Mouse (Mus musculus) kidney, embryonic 16.5 days (tissue): ENCODE data around the gene Btbd2. TPM values are rescaled to one million over a fixed set of nuclear protein-coding genes. Genes with fewer than 3 reads are reported as not detected.

Source experiments
- ATAC-seq: fragments of 200-750 bp; cut with Nextera tagmentation; 2 replicates; pipeline ENCODE4 v1.8.0; 2017; ENCODE audit warnings: moderate TSS enrichment; ENCODE audit not compliant: low FRiP score, low TSS enrichment
- H3K27ac ChIP-seq: fragments of 300-500 bp; sonication (generic); 2 replicates; pipeline ENCODE4 v1.5.1; 2014; ENCODE audit warnings: low read length
- H3K27me3 ChIP-seq: fragments of 300-500 bp; sonication (generic); 2 replicates; pipeline ENCODE4 v1.6.1; 2014; ENCODE audit warnings: low read length, control low read depth, mixed read lengths; ENCODE audit not compliant: insufficient read depth
- H3K36me3 ChIP-seq: fragments of 300-500 bp; sonication (generic); 2 replicates; pipeline ENCODE4 v1.6.1; 2014; ENCODE audit warnings: low read length, control low read depth, mixed read lengths; ENCODE audit not compliant: insufficient read depth
- H3K4me1 ChIP-seq: fragments of 300-500 bp; sonication (generic); 2 replicates; pipeline ENCODE4 v1.6.1; 2014; ENCODE audit warnings: low read length, control low read depth, mixed read lengths; ENCODE audit not compliant: insufficient read depth
- H3K4me2 ChIP-seq: fragments of 300-500 bp; sonication (generic); replicated peaks from 2 replicates; pipeline ENCODE4 v1.6.1; 2014; ENCODE audit warnings: low read depth, low read length
- H3K4me3 ChIP-seq: fragments of 300-500 bp; sonication (generic); 2 replicates; pipeline ENCODE4 v1.5.1; 2014; ENCODE audit warnings: mild to moderate bottlenecking, low read length
- H3K9ac ChIP-seq: fragments of 300-500 bp; sonication (generic); replicated peaks from 2 replicates; pipeline ENCODE4 v1.6.1; 2014; ENCODE audit warnings: low read length
- H3K9me3 ChIP-seq: fragments of 300-500 bp; sonication (generic); 2 replicates; pipeline ENCODE4 v1.6.1; 2016; ENCODE audit warnings: low read length, control low read depth
- WGBS: fragments of 180-500 bp; shearing (Covaris S2); extraction: QIAGEN DNeasy Blood & Tissue Kit; methylation state at CpG from one replicate; pipeline ENCODE4 v1.1.7; 2014; 5-methylcytosine and 5-hydroxymethylcytosine counted together
- polyA plus RNA-seq: library from polyadenylated mRNA; unstranded; fragments of >200 nt; fragmentation: Nextera tagmentation; extraction: Ambion mirVana; gene quantifications from 2 replicates; pipeline ENCODE4 v1.2.1, GENCODE M21; 2015

Btbd2 gene
- 21.0 and 74.8 TPM in 2 replicates for polyA plus RNA-seq

GRCm38 (mm10) chr10:80656863-80657623 lies at the start of gene Btbd2:
Gene Btbd2 (minus strand): TSS chr10:80657071.
- ATAC-seq: peak; percentile 60

GRCm38 (mm10) chr10:80705479-80705878 lies 48.6 kb upstream of the Btbd2 start:
- Histone ChIP-seq H3K9me3 (no peaks in the 10 kb centered on the region), H3K9ac (no peak overlapping the region), H3K4me2 (no peak overlapping the region), H3K36me3 (peaks cover 49% of the 10 kb centered on the region), H3K4me1 (peaks cover 20% of the 10 kb centered on the region), H3K27me3 (no peaks in the 10 kb centered on the region), H3K4me3 (no peak overlapping the region), H3K27ac (no peak overlapping the region)
- no peak for ATAC-seq
- WGBS: 77% methylated on average over 3 of the region's 3 CpGs

More at GRCm38 (mm10) chr10:80656863-80657623, at the start of gene Btbd2:
- Histone ChIP-seq H3K27ac (peak within 1 kb of the TSS; percentile 95), H3K4me1 (peaks cover 34% of the 10 kb centered on the region), H3K4me2 (peak within 1 kb of the TSS; percentile 96), H3K9ac (peak within 1 kb of the TSS; percentile 95), H3K36me3 (no peaks in the 10 kb centered on the region), H3K9me3 (no peaks in the 10 kb centered on the region), H3K27me3 (no peaks in the 10 kb centered on the region), H3K4me3 (peak within 1 kb of the TSS; percentile 91)
- WGBS: 21% methylated on average over 15 of the region's 15 CpGs

GRCm38 (mm10) chr10:80705033-80705432 lies 48.2 kb upstream of the Btbd2 start:
- H3K9ac ChIP-seq: no peak overlapping the region
- no peaks in the 10 kb centered on the region for H3K27me3 ChIP-seq
- no peak overlapping the region for H3K27ac ChIP-seq
- H3K4me3 ChIP-seq: no peak overlapping the region
- 65% methylated on average over 3 of the region's 3 CpGs for WGBS
- H3K4me2 ChIP-seq: no peak overlapping the region
- H3K4me1 ChIP-seq: peaks cover 24% of the 10 kb centered on the region
- ATAC-seq: no peak
- H3K9me3 ChIP-seq: no peaks in the 10 kb centered on the region
- peaks cover 44% of the 10 kb centered on the region for H3K36me3 ChIP-seq

- Histone ChIP-seq H3K4me3 (no peak overlapping the region), H3K4me1 (peaks cover 29% of the 10 kb centered on the region), H3K4me2 (no peak overlapping the region), H3K9ac (no peak overlapping the region), H3K36me3 (peaks cover 38% of the 10 kb centered on the region), H3K27ac (no peak overlapping the region), H3K27me3 (no peaks in the 10 kb centered on the region), H3K9me3 (no peaks in the 10 kb centered on the region)
- no peak for ATAC-seq
- 87% methylated on average over 5 of the region's 5 CpGs for WGBS
These were observed 47.5 kb upstream of the Btbd2 start for GRCm38 (mm10) chr10:80704418-80704817.

GRCm38 (mm10) chr10:80703643-80704042 lies 46.8 kb upstream of the Btbd2 start:
- no peaks in the 10 kb centered on the region for H3K27me3 ChIP-seq
- H3K9me3 ChIP-seq: no peaks in the 10 kb centered on the region
- H3K36me3 ChIP-seq: peaks cover 30% of the 10 kb centered on the region
- no peak for ATAC-seq
- H3K4me3 ChIP-seq: peak overlapping the region; percentile 61; the same call in 1 of the 2 replicates
- peak overlapping the region; percentile 67 for H3K9ac ChIP-seq
- 86% methylated on average over 5 of the region's 5 CpGs for WGBS
- H3K4me2 ChIP-seq: peak overlapping the region; percentile 91
- H3K27ac ChIP-seq: 0 out of 2 replicates have a peak overlapping the region, but pooled peaks have one; percentile 85
- peaks cover 29% of the 10 kb centered on the region for H3K4me1 ChIP-seq

- H3K4me1 ChIP-seq: peaks cover 33% of the 10 kb centered on the region
These were observed 45.9 kb upstream of the Btbd2 start for GRCm38 (mm10) chr10:80702536-80703390.

GRCm38 (mm10) chr10:80701721-80702535 lies 45.1 kb upstream of the Btbd2 start, which contains the start of the genes Mob3a and Izumo4:
Gene Mob3a (minus strand): TSS chr10:80701977.
Gene Izumo4 (plus strand): TSS chr10:80702184.
- Histone ChIP-seq H3K9me3 (no peaks in the 10 kb centered on the region), H3K27me3 (no peaks in the 10 kb centered on the region), H3K36me3 (peaks cover 13% of the 10 kb centered on the region; the same call in 1 of the 2 replicates), H3K9ac (peak within 1 kb of the TSS; percentile 71), H3K4me2 (peak within 1 kb of the TSS; percentile 91), H3K4me1 (peaks cover 34% of the 10 kb centered on the region), H3K4me3 (peak within 1 kb of the TSS; percentile 61), H3K27ac (peak within 1 kb of the TSS; percentile 85)
- peak; percentile 98 for ATAC-seq
- WGBS: under 1% methylated on average over 59 of the region's 59 CpGs

More at GRCm38 (mm10) chr10:80702536-80703390, 45.9 kb upstream of the Btbd2 start:
- peaks cover 22% of the 10 kb centered on the region for H3K36me3 ChIP-seq
- no peaks in the 10 kb centered on the region for H3K9me3 ChIP-seq
- H3K4me3 ChIP-seq: peak overlapping the region; percentile 61
- peak overlapping the region; percentile 91 for H3K4me2 ChIP-seq
- peak overlapping the region; percentile 67 for H3K9ac ChIP-seq
- H3K27ac ChIP-seq: peak overlapping the region; percentile 85
- H3K27me3 ChIP-seq: no peaks in the 10 kb centered on the region
- ATAC-seq: peak; percentile 92
- under 1% methylated on average over 47 of the region's 47 CpGs for WGBS

- Histone ChIP-seq H3K36me3 (0 out of 2 replicates have a peak, but pooled peaks cover 2% of the 10 kb centered on the region), H3K9ac (peak overlapping the region; percentile 71), H3K4me1 (peaks cover 46% of the 10 kb centered on the region), H3K27ac (no peak overlapping the region; the same call in 1 of the 2 replicates), H3K27me3 (no peaks in the 10 kb centered on the region), H3K4me3 (peak overlapping the region; percentile 61), H3K9me3 (no peaks in the 10 kb centered on the region), H3K4me2 (peak overlapping the region; percentile 64)
- WGBS: 42% methylated on average over 4 of the region's 4 CpGs
- ATAC-seq: no peak
These were observed 43.9 kb upstream of the Btbd2 start for GRCm38 (mm10) chr10:80700732-80701131.

GRCm38 (mm10) chr10:80700038-80700504 lies 43.2 kb upstream of the Btbd2 start:
- Histone ChIP-seq H3K4me1 (peaks cover 52% of the 10 kb centered on the region), H3K27me3 (no peaks in the 10 kb centered on the region), H3K4me3 (no peak overlapping the region), H3K27ac (no peak overlapping the region), H3K4me2 (0 out of 2 replicates have a peak overlapping the region, but pooled peaks have one; percentile 64), H3K9me3 (no peaks in the 10 kb centered on the region), H3K36me3 (no peaks in the 10 kb centered on the region), H3K9ac (0 out of 2 replicates have a peak overlapping the region, but pooled peaks have one; percentile 24)
- ATAC-seq: no peak
- 84% methylated on average over 7 of the region's 7 CpGs for WGBS
